2 mouse cellular contexts compared by ENCODE assay signal in the genomic region with DNA sequence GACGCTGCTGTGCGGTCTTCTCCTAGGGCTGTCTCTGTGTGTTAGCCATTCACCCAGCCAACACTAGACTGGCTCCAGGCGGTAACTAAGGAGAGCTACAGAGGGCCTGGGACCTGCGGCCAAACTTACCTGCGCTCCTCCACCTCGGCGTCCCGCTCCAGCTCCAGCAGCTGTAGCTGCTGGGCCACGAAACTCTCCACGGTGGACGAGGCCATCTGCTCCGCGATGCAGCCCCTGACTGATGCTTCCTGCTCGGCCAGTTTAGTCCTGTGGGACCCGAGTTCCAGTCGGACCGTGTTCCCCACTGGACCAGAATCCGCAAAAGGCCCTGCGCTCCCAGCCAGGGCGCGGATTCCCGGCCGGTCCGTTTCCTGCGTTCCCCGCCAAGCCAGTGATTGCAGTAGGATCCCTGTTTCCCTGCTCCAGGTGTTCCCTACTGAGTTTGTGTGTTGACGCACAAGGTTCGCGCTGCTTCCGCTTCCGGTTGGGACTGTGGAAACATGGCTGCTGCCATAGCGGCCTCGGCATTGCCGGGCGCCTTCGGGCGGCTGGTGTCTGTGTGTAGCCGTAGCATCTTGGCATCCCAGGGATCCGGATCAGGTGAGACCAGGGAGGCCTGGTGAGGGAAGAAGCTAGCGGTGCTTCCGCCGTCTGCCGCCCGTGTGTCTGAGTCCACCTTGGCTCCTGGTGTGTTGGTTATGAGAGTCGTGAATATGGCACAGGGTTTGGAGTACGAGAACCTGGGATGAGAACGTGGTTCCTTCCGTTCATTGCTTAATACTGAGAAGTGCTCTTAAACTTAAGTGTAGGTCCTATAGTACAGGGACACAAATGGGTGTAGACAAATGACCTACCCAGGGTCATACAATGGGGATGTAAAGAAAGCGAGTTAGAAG.
TF ChIP-seq lines count a peak whose summit lies in the region.

A gene (plus strand): TSS at position 330 of the 896 bp plus-strand sequence.
A gene (minus strand): TSS at position 446 of the 896 bp plus-strand sequence.

TF ChIP-seq in C2C12, 6 proteins besides CTCF, POLR2A, EP300 and RAD21 (continued from another document):
- peak; percentile 85 for TF ChIP-seq MAX (IDR thresholded peaks at IDR 0.05)

TF ChIP-seq in myocyte, 11 proteins besides CTCF, POLR2A, EP300 and RAD21 (continued from another document):
- TF ChIP-seq MYOG (IDR thresholded peaks at IDR 0.05; ENCODE audit: control insufficient read depth in 1 of 3, insufficient read depth in 1 of 3, insufficient read length in 2 of 3, low read depth in 2 of 3): peak in 2 of 3 experiments; percentile 4 to 38
- no peak for TF ChIP-seq USF1 (IDR thresholded peaks at IDR 0.05; ENCODE audit: low read depth)
- TF ChIP-seq REST (IDR thresholded peaks at IDR 0.05; ENCODE audit: insufficient read depth, insufficient read length): peak; percentile 17
- TF ChIP-seq MYOD1 (IDR thresholded peaks at IDR 0.05; ENCODE audit: control insufficient read depth in 1 of 3, insufficient read length in 2 of 3, low read depth in 2 of 3): peak in 1 of 3 experiments; percentile 29
- peak; percentile 82 for TF ChIP-seq POLR2AphosphoS2 (IDR thresholded peaks at IDR 0.05; ENCODE audit: insufficient read length, low read depth)
- TF ChIP-seq SRF (IDR thresholded peaks at IDR 0.05; ENCODE audit: control insufficient read depth, insufficient read length, low read depth): peak; percentile 85
- peak; percentile 47 for TF ChIP-seq E2F4 (IDR thresholded peaks at IDR 0.05; ENCODE audit: insufficient read depth)
